Mouse (Mus musculus): Measurements from ENCODE around the gene Plk5. TPM values are rescaled to one million over a fixed set of nuclear protein-coding genes. Genes with fewer than 3 reads are reported as not detected.

Plk5 gene
- polyA plus RNA-seq, 1 experiment = 0.05 TPM

DNA sequence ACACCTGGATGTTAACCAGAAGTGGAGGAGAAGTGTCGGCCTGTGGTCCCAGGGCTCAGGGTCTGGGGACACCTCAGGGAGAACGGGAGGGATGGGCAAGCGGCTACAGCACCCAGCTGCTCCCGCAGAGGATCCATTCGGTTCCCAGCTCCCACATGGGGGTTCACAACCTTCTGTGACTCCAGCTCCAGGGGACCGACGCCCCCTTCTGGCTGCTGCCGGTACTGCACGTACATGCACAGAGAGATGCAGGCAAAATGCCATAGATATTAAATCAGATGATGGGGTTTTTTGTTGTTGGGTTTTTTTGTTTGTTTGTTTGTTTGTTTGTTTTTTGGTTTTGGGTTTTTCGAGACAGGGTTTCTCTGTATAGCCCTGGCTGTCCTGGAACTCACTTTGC lies 21.5 kb downstream of the Plk5 start:
- Histone ChIP-seq H3K36me3 (ENCODE audit: control insufficient read depth, insufficient read depth) (peaks cover 4% of the 10 kb centered on the region), H3K27me3 (ENCODE audit: control insufficient read depth, insufficient read depth, insufficient read length) (no peaks in the 10 kb centered on the region), H3K4me3 (no peak overlapping the region), H3K4me2 (ENCODE audit: low read depth) (no peak overlapping the region), H3K79me2 (ENCODE audit: control insufficient read depth, insufficient read depth) (peaks cover 7% of the 10 kb centered on the region), H3ac (ENCODE audit: control insufficient read depth, insufficient read length) (no peak overlapping the region)
- no peak for TF ChIP-seq CEBPB (IDR thresholded peaks at IDR 0.05; ENCODE audit: insufficient read depth, poor library complexity, severe bottlenecking)
- no peak for TF ChIP-seq POLR2A (IDR thresholded peaks at IDR 0.05; ENCODE audit: insufficient read length, low read depth)
- no peak for TF ChIP-seq MAX (IDR thresholded peaks at IDR 0.05; ENCODE audit: low read depth)
- no peak for TF ChIP-seq TCF12 (IDR thresholded peaks at IDR 0.05; ENCODE audit: insufficient read depth, poor library complexity, severe bottlenecking)
- TF ChIP-seq REST (IDR thresholded peaks at IDR 0.05; ENCODE audit: insufficient read depth, insufficient read length) = no peak
- no peak for TF ChIP-seq SRF (IDR thresholded peaks at IDR 0.05; ENCODE audit: control insufficient read depth, insufficient read length, low read depth)
- no peak for TF ChIP-seq E2F4 (IDR thresholded peaks at IDR 0.05; ENCODE audit: insufficient read depth)
- no peak for TF ChIP-seq USF1 (IDR thresholded peaks at IDR 0.05; ENCODE audit: low read depth)
- no peak for TF ChIP-seq POLR2AphosphoS2 (IDR thresholded peaks at IDR 0.05; ENCODE audit: insufficient read length, low read depth)
- TF ChIP-seq TCF3 (IDR thresholded peaks at IDR 0.05; ENCODE audit: insufficient read length, low read depth) = no peak
- TF ChIP-seq MYOD1 (IDR thresholded peaks at IDR 0.05; ENCODE audit: control insufficient read depth in 1 of 3, insufficient read length in 2 of 3, low read depth in 2 of 3) = no peak
- TF ChIP-seq MYOG (IDR thresholded peaks at IDR 0.05; ENCODE audit: control insufficient read depth in 1 of 3, insufficient read depth in 1 of 3, insufficient read length in 2 of 3, low read depth in 2 of 3) = no peak

DNA sequence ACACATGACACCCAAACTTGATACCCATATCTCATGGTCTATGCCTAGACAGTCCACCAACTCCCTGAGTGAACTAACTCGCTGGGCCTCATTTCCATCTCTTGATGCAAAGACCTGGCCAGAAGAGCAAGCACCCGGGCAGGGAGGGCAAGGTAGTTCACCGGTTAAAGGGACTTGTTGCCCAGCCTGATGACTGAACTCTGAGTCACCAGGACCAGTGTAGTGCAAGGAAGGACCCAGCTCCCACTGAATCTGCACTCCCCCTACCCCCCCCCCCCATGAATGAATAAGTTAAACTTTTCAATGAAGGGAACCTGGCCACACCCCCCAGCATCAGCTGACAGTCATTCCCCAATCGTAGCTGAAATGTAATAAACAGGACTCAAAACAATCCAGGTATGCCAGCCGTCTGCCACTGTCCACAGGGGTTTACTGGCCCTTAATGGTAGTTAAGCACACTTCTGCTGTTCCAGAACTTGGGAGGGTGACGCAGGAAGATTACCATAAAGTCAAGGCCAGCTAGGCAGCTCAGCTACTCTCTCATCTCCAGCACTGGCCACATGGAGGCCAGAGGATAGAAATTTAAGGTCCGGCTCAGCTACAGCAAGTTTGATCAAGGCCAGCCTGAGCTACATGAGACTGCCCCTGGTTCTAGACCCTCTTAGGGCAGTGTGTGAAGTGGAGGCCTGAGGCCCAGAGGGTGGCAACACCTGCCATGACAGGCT lies 26.5 kb downstream of the Plk5 start:
- no peak overlapping the region for H3K4me2 ChIP-seq (ENCODE audit: low read depth)
- no peaks in the 10 kb centered on the region for H3K27me3 ChIP-seq (ENCODE audit: control insufficient read depth, insufficient read depth, insufficient read length)
- no peak overlapping the region for H3ac ChIP-seq (ENCODE audit: control insufficient read depth, insufficient read length)
- TF ChIP-seq MYOD1 (IDR thresholded peaks at IDR 0.05; ENCODE audit: control insufficient read depth in 1 of 3, insufficient read length in 2 of 3, low read depth in 2 of 3) (no peak), CEBPB (IDR thresholded peaks at IDR 0.05; ENCODE audit: insufficient read depth, poor library complexity, severe bottlenecking) (no peak), MYOG (IDR thresholded peaks at IDR 0.05; ENCODE audit: control insufficient read depth in 1 of 3, insufficient read depth in 1 of 3, insufficient read length in 2 of 3, low read depth in 2 of 3) (no peak), POLR2A (IDR thresholded peaks at IDR 0.05; ENCODE audit: insufficient read length, low read depth) (no peak), USF1 (IDR thresholded peaks at IDR 0.05; ENCODE audit: low read depth) (no peak), E2F4 (IDR thresholded peaks at IDR 0.05; ENCODE audit: insufficient read depth) (no peak), REST (IDR thresholded peaks at IDR 0.05; ENCODE audit: insufficient read depth, insufficient read length) (no peak), MAX (IDR thresholded peaks at IDR 0.05; ENCODE audit: low read depth) (no peak), POLR2AphosphoS2 (IDR thresholded peaks at IDR 0.05; ENCODE audit: insufficient read length, low read depth) (no peak), SRF (IDR thresholded peaks at IDR 0.05; ENCODE audit: control insufficient read depth, insufficient read length, low read depth) (no peak), TCF12 (IDR thresholded peaks at IDR 0.05; ENCODE audit: insufficient read depth, poor library complexity, severe bottlenecking) (no peak), TCF3 (IDR thresholded peaks at IDR 0.05; ENCODE audit: insufficient read length, low read depth) (no peak)
- H3K4me3 ChIP-seq = no peak overlapping the region
- peaks cover 51% of the 10 kb centered on the region for H3K79me2 ChIP-seq (ENCODE audit: control insufficient read depth, insufficient read depth)
- peaks cover 4% of the 10 kb centered on the region for H3K36me3 ChIP-seq (ENCODE audit: control insufficient read depth, insufficient read depth)

DNA sequence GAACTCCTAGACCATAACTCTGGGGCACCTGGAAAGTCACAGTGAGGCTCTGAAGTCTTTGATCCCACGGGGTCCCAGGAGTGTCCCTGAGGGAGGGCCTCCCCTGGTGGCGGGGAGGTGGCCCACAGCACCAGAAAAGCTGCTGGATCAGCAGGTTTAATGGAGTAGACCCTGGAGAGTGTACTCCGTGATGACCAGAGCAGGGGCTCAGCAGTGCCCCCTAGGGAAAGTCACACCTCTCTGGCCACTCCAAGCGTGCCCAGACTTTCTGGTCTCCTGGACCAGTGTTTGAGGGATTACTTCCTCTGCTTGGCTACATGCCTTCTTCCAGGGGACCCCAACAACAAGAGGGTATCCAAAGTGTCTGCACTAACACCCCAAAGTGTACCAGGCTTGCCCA lies 27.2 kb downstream of the Plk5 start:
- Histone ChIP-seq H3K4me2 (ENCODE audit: low read depth) (no peak overlapping the region), H3ac (ENCODE audit: control insufficient read depth, insufficient read length) (no peak overlapping the region), H3K4me3 (no peak overlapping the region), H3K36me3 (ENCODE audit: control insufficient read depth, insufficient read depth) (peaks cover 4% of the 10 kb centered on the region), H3K27me3 (ENCODE audit: control insufficient read depth, insufficient read depth, insufficient read length) (no peaks in the 10 kb centered on the region), H3K79me2 (ENCODE audit: control insufficient read depth, insufficient read depth) (peaks cover 51% of the 10 kb centered on the region)
- no peak for TF ChIP-seq REST (IDR thresholded peaks at IDR 0.05; ENCODE audit: insufficient read depth, insufficient read length)
- TF ChIP-seq SRF (IDR thresholded peaks at IDR 0.05; ENCODE audit: control insufficient read depth, insufficient read length, low read depth) = no peak
- no peak for TF ChIP-seq TCF12 (IDR thresholded peaks at IDR 0.05; ENCODE audit: insufficient read depth, poor library complexity, severe bottlenecking)
- TF ChIP-seq MYOG (IDR thresholded peaks at IDR 0.05; ENCODE audit: control insufficient read depth in 1 of 3, insufficient read depth in 1 of 3, insufficient read length in 2 of 3, low read depth in 2 of 3) = no peak
- no peak for TF ChIP-seq POLR2A (IDR thresholded peaks at IDR 0.05; ENCODE audit: insufficient read length, low read depth)
- no peak for TF ChIP-seq USF1 (IDR thresholded peaks at IDR 0.05; ENCODE audit: low read depth)
- TF ChIP-seq CEBPB (IDR thresholded peaks at IDR 0.05; ENCODE audit: insufficient read depth, poor library complexity, severe bottlenecking) = no peak
- TF ChIP-seq MAX (IDR thresholded peaks at IDR 0.05; ENCODE audit: low read depth) = no peak
- no peak for TF ChIP-seq TCF3 (IDR thresholded peaks at IDR 0.05; ENCODE audit: insufficient read length, low read depth)
- no peak for TF ChIP-seq E2F4 (IDR thresholded peaks at IDR 0.05; ENCODE audit: insufficient read depth)
- no peak for TF ChIP-seq MYOD1 (IDR thresholded peaks at IDR 0.05; ENCODE audit: control insufficient read depth in 1 of 3, insufficient read length in 2 of 3, low read depth in 2 of 3)
- no peak for TF ChIP-seq POLR2AphosphoS2 (IDR thresholded peaks at IDR 0.05; ENCODE audit: insufficient read length, low read depth)

DNA sequence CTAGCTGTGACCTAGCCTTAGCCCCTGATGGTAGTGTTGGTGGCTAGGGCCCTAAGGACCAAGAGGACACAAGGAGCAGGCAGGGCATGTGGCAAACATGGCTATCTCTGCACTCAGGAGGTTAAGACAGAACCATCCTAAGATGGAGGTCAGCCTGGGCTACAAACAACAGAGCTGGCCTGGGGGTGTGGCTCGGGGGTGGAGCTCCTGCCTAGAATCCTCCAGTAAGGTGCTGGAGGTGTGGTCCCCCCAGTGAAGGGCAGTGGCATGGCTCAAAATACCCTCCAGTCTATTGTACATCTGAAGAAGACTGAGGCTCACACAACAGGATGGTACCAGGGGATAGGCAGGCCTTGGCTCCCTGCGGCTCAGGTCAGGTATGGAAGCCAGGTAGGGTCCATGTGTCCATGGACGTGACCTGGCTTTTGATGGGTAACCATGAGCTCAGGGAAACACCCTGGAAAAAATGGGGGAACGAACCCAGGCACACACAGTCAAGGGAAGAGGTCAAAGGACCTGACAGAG lies 27.9 kb downstream of the Plk5 start:
- peak overlapping the region; percentile 94 for H3K4me2 ChIP-seq (ENCODE audit: low read depth)
- peaks cover 4% of the 10 kb centered on the region for H3K36me3 ChIP-seq (ENCODE audit: control insufficient read depth, insufficient read depth)
- no peak overlapping the region for H3ac ChIP-seq (ENCODE audit: control insufficient read depth, insufficient read length)
- no peaks in the 10 kb centered on the region for H3K27me3 ChIP-seq (ENCODE audit: control insufficient read depth, insufficient read depth, insufficient read length)
- peak overlapping the region; percentile 100 for H3K4me3 ChIP-seq
- peaks cover 51% of the 10 kb centered on the region for H3K79me2 ChIP-seq (ENCODE audit: control insufficient read depth, insufficient read depth)
- TF ChIP-seq TCF12 (IDR thresholded peaks at IDR 0.05; ENCODE audit: insufficient read depth, poor library complexity, severe bottlenecking) (no peak), CEBPB (IDR thresholded peaks at IDR 0.05; ENCODE audit: insufficient read depth, poor library complexity, severe bottlenecking) (no peak), MAX (IDR thresholded peaks at IDR 0.05; ENCODE audit: low read depth) (no peak), USF1 (IDR thresholded peaks at IDR 0.05; ENCODE audit: low read depth) (no peak), POLR2AphosphoS2 (IDR thresholded peaks at IDR 0.05; ENCODE audit: insufficient read length, low read depth) (no peak), SRF (IDR thresholded peaks at IDR 0.05; ENCODE audit: control insufficient read depth, insufficient read length, low read depth) (no peak), TCF3 (IDR thresholded peaks at IDR 0.05; ENCODE audit: insufficient read length, low read depth) (no peak), E2F4 (IDR thresholded peaks at IDR 0.05; ENCODE audit: insufficient read depth) (no peak), MYOG (IDR thresholded peaks at IDR 0.05; ENCODE audit: control insufficient read depth in 1 of 3, insufficient read depth in 1 of 3, insufficient read length in 2 of 3, low read depth in 2 of 3) (no peak), MYOD1 (IDR thresholded peaks at IDR 0.05; ENCODE audit: control insufficient read depth in 1 of 3, insufficient read length in 2 of 3, low read depth in 2 of 3) (no peak), POLR2A (IDR thresholded peaks at IDR 0.05; ENCODE audit: insufficient read length, low read depth) (no peak), REST (IDR thresholded peaks at IDR 0.05; ENCODE audit: insufficient read depth, insufficient read length) (no peak)

Measured in myocyte (in vitro differentiated cells).